Mouse (Mus musculus): ENCODE data around the gene Idh3a. TPM values are rescaled to one million over a fixed set of nuclear protein-coding genes. Genes with fewer than 3 reads are reported as not detected.

Gene Idh3a
- polyA plus RNA-seq, 2 experiments, result 55.4 to 103 TPM

- WGBS, result 91% methylated on average over 5 of the region's 5 CpGs
Measured at GRCm38 (mm10) chr9:54627240-54627639, 41.1 kb downstream of the Idh3a start.

GRCm38 (mm10) chr9:54628752-54629151, 42.6 kb downstream of the Idh3a start:
- H3K36me3 ChIP-seq (ENCODE audit: control insufficient read depth, insufficient read depth, low read length), result no peaks in the 10 kb centered on the region
- no peak overlapping the region for H3K27ac ChIP-seq (replicated peaks; ENCODE audit: low read depth, low read length)
- DNase-seq (ENCODE audit: low spot score) (no peak), ATAC-seq (ENCODE audit: low FRiP score, low read depth) (no peak)
- no peak overlapping the region for H3K4me3 ChIP-seq (replicated peaks; ENCODE audit: low read length)
- H3K4me2 ChIP-seq (replicated peaks; ENCODE audit: low read depth, low read length, severe bottlenecking), result no peak overlapping the region
- TF ChIP-seq POLR2A (IDR thresholded peaks at IDR 0.05; ENCODE audit: borderline replicate concordance, extremely low read depth, insufficient read depth, insufficient read length), result no peak
- no peaks in the 10 kb centered on the region for H3K27me3 ChIP-seq (ENCODE audit: control insufficient read depth, insufficient read depth, low read length)
- 89% methylated on average over 4 of the region's 4 CpGs for WGBS
- no peaks in the 10 kb centered on the region for H3K4me1 ChIP-seq (ENCODE audit: control insufficient read depth, insufficient read depth, low read length)
- no peak overlapping the region for H3K9ac ChIP-seq (ENCODE audit: low read depth, low read length, severe bottlenecking)
- no peaks in the 10 kb centered on the region for H3K9me3 ChIP-seq (ENCODE audit: control insufficient read depth, low read length)

More at GRCm38 (mm10) chr9:54627240-54627639, 41.1 kb downstream of the Idh3a start:
- no peak overlapping the region for H3K4me2 ChIP-seq (replicated peaks; ENCODE audit: low read depth, low read length, severe bottlenecking)
- no peak for TF ChIP-seq POLR2A (IDR thresholded peaks at IDR 0.05; ENCODE audit: borderline replicate concordance, extremely low read depth, insufficient read depth, insufficient read length)
- H3K27me3 ChIP-seq (ENCODE audit: control insufficient read depth, insufficient read depth, low read length), result no peaks in the 10 kb centered on the region
- DNase-seq (ENCODE audit: low spot score) (no peak), ATAC-seq (ENCODE audit: low FRiP score, low read depth) (no peak)
- no peaks in the 10 kb centered on the region for H3K36me3 ChIP-seq (ENCODE audit: control insufficient read depth, insufficient read depth, low read length)
- H3K9me3 ChIP-seq (ENCODE audit: control insufficient read depth, low read length), result no peaks in the 10 kb centered on the region
- no peaks in the 10 kb centered on the region for H3K4me1 ChIP-seq (ENCODE audit: control insufficient read depth, insufficient read depth, low read length)
- no peak overlapping the region for H3K4me3 ChIP-seq (replicated peaks; ENCODE audit: low read length)
- H3K27ac ChIP-seq (replicated peaks; ENCODE audit: low read depth, low read length), result no peak overlapping the region
- H3K9ac ChIP-seq (ENCODE audit: low read depth, low read length, severe bottlenecking), result no peak overlapping the region

- 74% methylated on average over 5 of the region's 5 CpGs for WGBS
Measured at GRCm38 (mm10) chr9:54629613-54630261, 43.6 kb downstream of the Idh3a start.

GRCm38 (mm10) chr9:54630905-54631304, 44.8 kb downstream of the Idh3a start:
- Histone ChIP-seq H3K4me2 (replicated peaks; ENCODE audit: low read depth, low read length, severe bottlenecking) (no peak overlapping the region), H3K27ac (replicated peaks; ENCODE audit: low read depth, low read length) (no peak overlapping the region), H3K4me3 (replicated peaks; ENCODE audit: low read length) (no peak overlapping the region), H3K9me3 (ENCODE audit: control insufficient read depth, low read length) (no peaks in the 10 kb centered on the region), H3K27me3 (ENCODE audit: control insufficient read depth, insufficient read depth, low read length) (no peaks in the 10 kb centered on the region), H3K4me1 (ENCODE audit: control insufficient read depth, insufficient read depth, low read length) (no peaks in the 10 kb centered on the region), H3K9ac (ENCODE audit: low read depth, low read length, severe bottlenecking) (no peak overlapping the region), H3K36me3 (ENCODE audit: control insufficient read depth, insufficient read depth, low read length) (no peaks in the 10 kb centered on the region)
- TF ChIP-seq POLR2A (IDR thresholded peaks at IDR 0.05; ENCODE audit: borderline replicate concordance, extremely low read depth, insufficient read depth, insufficient read length), result no peak
- ATAC-seq (ENCODE audit: low FRiP score, low read depth), result no peak
- no peak for DNase-seq (ENCODE audit: low spot score)

More at GRCm38 (mm10) chr9:54629613-54630261, 43.6 kb downstream of the Idh3a start:
- Histone ChIP-seq H3K4me2 (replicated peaks; ENCODE audit: low read depth, low read length, severe bottlenecking) (no peak overlapping the region), H3K4me3 (replicated peaks; ENCODE audit: low read length) (no peak overlapping the region), H3K9me3 (ENCODE audit: control insufficient read depth, low read length) (no peaks in the 10 kb centered on the region), H3K9ac (ENCODE audit: low read depth, low read length, severe bottlenecking) (no peak overlapping the region), H3K36me3 (ENCODE audit: control insufficient read depth, insufficient read depth, low read length) (no peaks in the 10 kb centered on the region), H3K27ac (replicated peaks; ENCODE audit: low read depth, low read length) (no peak overlapping the region), H3K27me3 (ENCODE audit: control insufficient read depth, insufficient read depth, low read length) (no peaks in the 10 kb centered on the region), H3K4me1 (ENCODE audit: control insufficient read depth, insufficient read depth, low read length) (no peaks in the 10 kb centered on the region)
- DNase-seq (ENCODE audit: low spot score), result no peak
- TF ChIP-seq POLR2A (IDR thresholded peaks at IDR 0.05; ENCODE audit: borderline replicate concordance, extremely low read depth, insufficient read depth, insufficient read length), result no peak
- no peak for ATAC-seq (ENCODE audit: low FRiP score, low read depth)

- H3K27ac ChIP-seq (replicated peaks; ENCODE audit: low read depth, low read length), result no peak overlapping the region
- no peaks in the 10 kb centered on the region for H3K36me3 ChIP-seq (ENCODE audit: control insufficient read depth, insufficient read depth, low read length)
- ATAC-seq (ENCODE audit: low FRiP score, low read depth) (no peak), DNase-seq (ENCODE audit: low spot score) (no peak)
- H3K4me3 ChIP-seq (replicated peaks; ENCODE audit: low read length), result no peak overlapping the region
- H3K9ac ChIP-seq (ENCODE audit: low read depth, low read length, severe bottlenecking), result no peak overlapping the region
- WGBS, result 83% methylated on average over 2 of the region's 2 CpGs
- no peak overlapping the region for H3K4me2 ChIP-seq (replicated peaks; ENCODE audit: low read depth, low read length, severe bottlenecking)
- H3K27me3 ChIP-seq (ENCODE audit: control insufficient read depth, insufficient read depth, low read length), result no peaks in the 10 kb centered on the region
- TF ChIP-seq POLR2A (IDR thresholded peaks at IDR 0.05; ENCODE audit: borderline replicate concordance, extremely low read depth, insufficient read depth, insufficient read length), result no peak
- H3K9me3 ChIP-seq (ENCODE audit: control insufficient read depth, low read length), result no peaks in the 10 kb centered on the region
- no peaks in the 10 kb centered on the region for H3K4me1 ChIP-seq (ENCODE audit: control insufficient read depth, insufficient read depth, low read length)
Measured at GRCm38 (mm10) chr9:54633401-54633800, 47.3 kb downstream of the Idh3a start.

Measured in limb, embryonic 14.5 days (tissue).